Mouse (Mus musculus): Measurements from ENCODE around the gene Psmf1. TPM values are rescaled to one million over a fixed set of nuclear protein-coding genes. Genes with fewer than 3 reads are reported as not detected.

Gene Psmf1
- 10 to 100 TPM; 25.7 to 26.3 TPM for total RNA-seq (2021)
- long read RNA-seq, experiment 1, transcript Psmf1-201 (7 exons, 3,809 nt), result major isoform, 49 of 52 reads
- long read RNA-seq, experiment 1, partial matches to known transcripts, result 0 of 52 reads
- long read RNA-seq, experiment 1, other reads (novel, unspliced or antisense), result 3 of 52 reads
- long read RNA-seq, experiment 2, transcript Psmf1-201 (7 exons, 3,809 nt), result major isoform, 49 of 51 reads
- long read RNA-seq, experiment 2, partial matches to known transcripts, result 0 of 51 reads
- long read RNA-seq, experiment 2, other reads (novel, unspliced or antisense), result 1 of 51 reads

DNA sequence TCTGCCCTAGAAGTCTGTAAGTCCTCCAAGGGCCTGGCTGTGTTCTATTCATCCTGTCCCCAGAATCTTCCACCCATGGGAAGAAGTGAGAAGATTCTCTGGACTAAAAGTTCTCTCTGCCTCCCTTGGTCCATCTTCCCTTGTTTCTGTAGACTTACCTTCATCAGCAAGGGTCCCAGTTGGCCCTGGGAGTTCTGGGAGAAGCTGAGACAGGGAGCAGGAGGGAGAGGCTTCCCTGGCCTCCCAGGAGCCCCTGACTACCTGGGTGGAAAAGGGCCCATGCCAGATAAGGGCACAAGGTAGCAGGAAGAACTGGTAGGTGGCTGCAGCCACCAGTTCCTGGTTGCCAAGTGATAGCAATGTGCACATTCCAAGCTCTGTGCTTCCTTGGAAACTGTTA is at the start of gene Psmf1:
Gene Psmf1, minus strand, starts transcription at position 342 of the 400 bp plus-strand sequence.
- intact Hi-C loops (cut with DNase I), result loop anchor here (5.0 kb wide), 1 partner anchor 247 kb away; no protein-coding TSS in a partner anchor

GRCm38 (mm10) chr2:151791156-151791555 is 47.2 kb upstream of the Psmf1 start:
- DNase-seq, result no peak
- intact Hi-C loops (cut with DNase I), result no loop called here

More for the DNA sequence above, at the start of gene Psmf1:
- no peak for DNase-seq

DNA sequence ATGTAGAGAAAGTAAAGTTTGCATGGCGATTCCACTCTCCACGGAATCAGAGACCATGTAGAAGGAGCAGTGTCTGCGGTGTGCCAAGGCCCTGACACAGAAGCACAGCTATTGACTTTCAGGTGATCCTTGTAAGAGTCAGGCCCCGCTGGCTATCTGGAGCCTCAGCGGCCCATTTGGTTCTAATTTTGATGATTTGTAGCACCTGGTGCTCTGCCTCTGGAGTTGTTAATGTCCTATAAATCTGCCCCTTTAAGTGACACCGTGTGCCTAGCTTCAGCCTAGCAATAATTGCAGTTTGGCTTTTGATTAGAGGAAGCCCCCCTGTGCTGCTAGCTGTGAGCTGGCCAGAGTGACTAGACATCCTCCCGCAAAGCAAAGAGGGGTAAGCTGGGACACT is 46.2 kb upstream of the Psmf1 start:
- intact Hi-C loops (cut with DNase I), result no loop called here
- no peak for DNase-seq

DNA sequence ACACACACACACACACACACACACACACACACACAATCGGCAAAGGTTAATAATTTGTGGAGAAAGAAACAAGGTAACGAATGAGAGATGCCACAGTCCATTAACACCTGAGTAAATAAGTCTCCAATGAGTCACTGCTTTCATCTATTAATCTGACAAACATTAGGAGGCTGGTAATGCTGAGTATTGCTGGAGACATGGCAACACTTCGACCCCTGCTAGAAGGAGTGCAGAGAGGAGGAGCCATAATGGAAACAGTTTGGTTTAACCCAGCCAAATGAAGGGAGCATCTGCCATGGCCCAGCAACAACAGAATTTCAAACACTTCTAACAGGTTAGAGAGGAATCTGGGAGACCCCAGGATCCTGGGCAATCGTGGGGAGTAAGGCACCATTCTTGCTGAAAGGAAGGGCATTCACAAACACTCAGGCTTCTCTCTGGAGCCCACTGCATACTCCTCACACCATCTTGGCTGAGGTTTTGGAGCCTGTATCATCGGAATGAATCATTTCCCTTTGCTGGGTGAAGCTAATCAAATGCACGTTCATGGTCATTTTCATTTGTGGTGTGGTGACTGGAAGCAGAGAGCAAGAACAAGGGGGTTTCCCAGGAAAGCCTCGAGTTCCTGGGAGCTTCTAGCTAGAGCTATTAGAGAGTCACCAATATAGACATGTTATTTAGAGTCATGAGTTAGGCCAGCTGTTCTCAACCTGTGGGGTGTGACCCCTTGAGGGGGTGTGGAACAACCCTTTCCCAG is 44.4 kb upstream of the Psmf1 start:
- DNase-seq, result no peak
- intact Hi-C loops (cut with DNase I), result no loop called here

DNA sequence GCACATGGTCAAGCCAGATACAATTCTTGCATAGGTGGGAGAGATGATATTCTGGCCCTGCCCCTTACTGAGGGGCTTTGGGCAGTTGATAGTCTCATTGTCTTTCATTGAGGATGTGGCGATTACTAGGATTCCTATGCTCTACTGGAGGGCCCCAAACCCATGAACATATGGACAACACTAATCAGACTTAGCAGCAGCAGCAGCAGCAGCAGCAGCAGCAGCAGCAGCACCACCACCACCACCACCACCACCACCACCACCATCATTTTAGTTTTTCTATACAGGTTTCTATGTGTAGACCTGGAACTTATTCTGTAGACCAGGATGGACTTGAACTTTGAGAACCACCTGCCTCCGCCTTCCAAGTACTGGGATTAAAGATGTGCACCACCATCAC is 39.5 kb upstream of the Psmf1 start:
- intact Hi-C loops (cut with DNase I), result no loop called here

GRCm38 (mm10) chr2:151777366-151777765 is 33.4 kb upstream of the Psmf1 start:
- intact Hi-C loops (cut with DNase I), result no loop called here
- no peak for DNase-seq

More for the DNA sequence above, 39.5 kb upstream of the Psmf1 start:
- no peak for DNase-seq

- intact Hi-C loops (cut with DNase I), result no loop called here
- no peak for DNase-seq
Observed at GRCm38 (mm10) chr2:151773476-151773875, 29.5 kb upstream of the Psmf1 start.

GRCm38 (mm10) chr2:151772169-151772568 is 28.2 kb upstream of the Psmf1 start:
- intact Hi-C loops (cut with DNase I), result no loop called here
- no peak for DNase-seq

GRCm38 (mm10) chr2:151764557-151764956 is 20.6 kb upstream of the Psmf1 start:
- peak in 1 of 2 experiments; percentile 25 for DNase-seq
- intact Hi-C loops (cut with DNase I), result no loop called here

DNA sequence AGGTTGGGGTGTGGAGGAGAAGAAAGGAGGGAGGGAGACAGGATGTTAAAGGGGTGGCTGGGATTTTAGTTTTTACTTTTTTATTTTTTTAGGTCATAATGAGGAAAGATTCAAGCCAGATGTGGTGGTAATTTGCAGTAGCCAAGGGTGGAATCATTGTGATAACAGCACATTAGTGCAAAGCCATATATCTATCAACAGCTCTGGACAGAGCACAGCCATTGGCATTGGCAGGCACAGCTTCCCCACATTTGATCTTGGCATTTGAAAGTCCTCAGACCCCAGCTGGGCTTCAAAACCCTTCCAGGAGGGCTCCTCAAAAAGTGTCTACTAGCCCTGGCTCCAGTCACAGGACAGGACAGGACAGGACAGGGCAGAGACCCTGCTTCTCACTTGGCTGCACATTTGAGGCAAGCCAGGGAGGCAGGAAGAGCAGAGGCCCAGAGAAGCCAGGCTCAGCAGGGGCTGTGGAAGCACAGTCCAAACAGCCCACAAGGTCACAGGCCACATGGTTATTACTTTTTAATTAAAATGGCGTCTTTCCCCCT is 14.9 kb upstream of the Psmf1 start:
- intact Hi-C loops (cut with DNase I), result no loop called here
- no peak for DNase-seq

DNA sequence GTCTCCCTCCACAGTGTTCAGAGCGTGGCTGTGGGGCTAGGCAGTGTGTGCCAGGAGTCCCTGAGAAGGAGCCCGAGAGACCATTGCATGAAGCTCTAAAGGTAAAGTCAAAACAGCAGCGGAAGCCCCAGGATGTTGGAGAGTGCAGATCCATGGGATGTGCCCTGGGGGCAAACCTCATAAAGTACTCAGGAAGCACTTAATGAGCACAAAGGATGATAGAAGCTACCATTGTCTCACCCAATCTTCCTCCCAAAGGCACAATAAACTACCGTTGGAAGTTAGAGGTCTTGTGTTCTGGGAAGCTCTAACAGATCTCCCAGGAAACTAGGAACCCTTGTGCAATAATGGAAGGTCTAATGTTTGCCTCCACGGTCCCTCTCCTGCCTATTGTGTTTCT is 13.5 kb upstream of the Psmf1 start:
- intact Hi-C loops (cut with DNase I), result no loop called here
- no peak for DNase-seq

DNA sequence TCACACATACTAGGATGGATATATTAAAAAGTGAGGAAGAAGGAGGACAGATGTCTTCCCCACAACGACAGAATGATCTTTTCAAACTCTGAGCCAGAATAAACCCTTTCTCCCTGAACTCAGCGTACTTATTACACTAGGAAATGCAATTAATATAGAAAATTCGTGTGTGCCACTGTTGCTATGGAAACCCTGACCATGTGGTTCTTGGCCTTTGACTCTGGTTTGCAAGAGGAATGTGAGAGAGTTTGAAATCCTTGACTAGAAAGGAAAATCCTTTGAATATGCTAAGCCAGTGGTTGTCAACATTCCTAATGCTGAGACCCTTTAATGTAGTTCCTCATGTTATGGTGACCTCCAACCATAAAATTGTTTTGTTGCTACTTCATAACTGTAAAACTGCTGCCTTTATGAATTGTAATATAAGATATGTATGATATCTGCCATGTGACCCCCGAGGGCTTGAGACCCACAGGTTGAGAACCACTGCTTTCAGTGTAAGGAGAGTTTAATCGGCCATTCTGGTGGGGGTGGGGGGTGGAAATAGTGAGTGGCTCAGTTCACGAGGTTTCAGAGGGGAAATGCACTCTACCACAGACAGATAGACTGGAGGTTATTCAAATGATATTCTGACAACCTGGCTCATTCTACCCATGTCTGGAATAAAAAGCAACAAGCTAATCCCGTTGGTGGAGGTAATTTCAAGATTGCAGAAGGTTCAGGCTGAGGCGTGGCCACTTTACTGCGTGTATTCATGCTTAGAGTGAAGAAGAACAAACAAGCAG is 12.5 kb upstream of the Psmf1 start:
- DNase-seq, result no peak
- intact Hi-C loops (cut with DNase I), result no loop called here

DNA sequence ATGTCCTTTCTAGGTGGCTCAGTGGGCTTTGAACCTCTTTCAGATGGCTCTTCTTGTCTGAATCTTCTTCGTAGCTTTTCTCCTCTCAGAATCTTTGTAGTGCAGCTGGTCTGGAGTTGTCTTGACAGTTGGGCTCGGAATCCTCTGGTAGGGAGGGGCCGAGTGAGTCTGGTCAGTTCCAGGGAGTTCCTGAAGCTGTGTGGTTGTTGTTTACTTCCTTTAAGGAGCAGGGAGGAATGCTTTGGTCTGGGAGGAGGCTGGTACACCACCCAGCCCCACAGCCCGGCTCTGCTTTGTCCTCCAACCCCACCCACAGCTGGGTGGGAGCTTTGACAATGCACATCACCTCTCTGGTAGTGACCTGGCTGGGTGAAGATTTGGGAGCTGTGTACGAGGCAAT is 7.3 kb upstream of the Psmf1 start:
- intact Hi-C loops (cut with DNase I), result no loop called here

DNA sequence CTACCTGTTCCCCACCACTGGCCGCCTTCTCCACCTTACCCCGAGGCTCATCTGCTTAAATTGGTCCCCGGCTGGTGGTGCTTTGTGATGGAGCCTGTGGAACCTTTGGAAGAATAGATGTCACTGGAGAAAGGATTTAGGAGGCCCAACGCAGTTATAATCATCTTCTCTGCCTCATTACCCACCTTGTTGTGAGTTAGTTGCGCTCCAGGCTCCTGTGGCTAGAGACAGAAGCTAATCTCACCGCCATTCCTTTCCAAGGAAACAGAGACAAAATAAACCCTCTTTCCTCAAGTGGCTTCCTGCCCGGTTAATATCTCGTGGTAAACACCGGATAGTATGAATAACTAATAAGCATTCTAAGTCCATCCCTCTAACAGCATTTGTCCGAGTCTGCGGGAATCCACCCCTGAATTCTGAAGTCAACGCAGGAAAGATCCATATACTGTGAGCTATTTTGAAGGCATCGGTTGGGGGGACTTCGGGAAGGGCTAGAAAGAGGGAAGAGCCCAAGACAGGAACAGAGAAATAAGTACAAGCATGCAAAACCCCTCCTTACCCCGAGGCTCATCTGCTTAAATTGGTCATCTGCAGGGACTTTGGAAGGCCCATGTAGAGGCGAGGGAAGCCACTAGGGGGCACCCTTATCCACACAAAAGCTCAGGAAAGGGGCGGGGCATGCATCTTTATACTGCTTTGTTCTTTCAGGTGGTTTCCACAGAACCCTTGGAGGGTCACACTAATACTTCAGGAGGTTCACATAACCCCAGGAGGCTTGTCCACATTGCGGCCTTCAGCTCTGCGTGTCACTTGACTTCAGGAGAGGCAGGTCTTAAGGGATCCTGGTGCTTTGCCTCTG is 4.1 kb upstream of the Psmf1 start:
- intact Hi-C loops (cut with DNase I), result loop anchor here (1.0 kb wide), 1 partner anchor 118 kb away; no protein-coding TSS in a partner anchor

More for the DNA sequence above, 7.3 kb upstream of the Psmf1 start:
- no peak for DNase-seq

DNA sequence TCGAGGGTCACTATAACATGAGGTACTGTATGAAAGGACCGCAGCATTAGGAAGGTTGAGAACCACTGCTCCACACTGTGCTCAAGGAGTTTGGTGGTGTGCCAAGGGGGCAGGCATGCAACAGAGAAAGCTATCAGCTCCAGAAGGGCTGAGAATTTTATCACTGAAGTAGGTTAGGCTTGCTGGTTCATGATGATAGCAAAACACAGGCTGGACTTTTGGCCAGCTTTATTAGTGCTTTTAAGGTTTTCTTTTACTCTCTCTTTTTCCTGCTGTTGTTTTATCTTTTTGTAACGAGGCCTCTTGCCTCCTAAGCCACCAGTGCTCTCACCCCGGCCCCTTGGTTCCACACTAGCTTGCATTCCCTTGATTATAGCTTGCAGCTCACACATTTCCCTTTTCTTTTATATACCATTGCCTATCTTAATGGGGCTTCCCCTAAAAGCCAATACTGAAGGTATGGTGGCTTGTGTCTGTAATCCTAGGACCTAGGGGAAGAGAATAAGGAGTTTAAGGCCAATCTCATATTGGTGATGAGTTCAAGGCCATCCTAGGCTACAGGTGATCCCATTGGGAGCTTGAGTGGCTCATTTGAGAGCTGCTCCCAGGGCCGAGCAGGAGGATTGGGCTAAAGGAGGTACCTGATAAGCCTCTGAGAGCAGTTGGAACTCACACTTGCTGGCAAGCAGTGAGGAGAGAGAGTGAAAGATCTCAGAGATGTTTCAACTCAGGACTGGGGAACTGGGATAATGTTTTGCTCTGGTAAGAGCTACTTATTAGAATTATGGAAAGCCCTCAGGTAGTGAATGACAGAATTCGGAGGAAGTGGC is 921 bp downstream of the Psmf1 start:
- DNase-seq, result no peak
- intact Hi-C loops (cut with DNase I), result loop anchor here (5.0 kb wide), 1 partner anchor 246 kb away; no protein-coding TSS in a partner anchor

More for the DNA sequence above, 4.1 kb upstream of the Psmf1 start:
- DNase-seq, result peak; percentile 61 to 73

DNA sequence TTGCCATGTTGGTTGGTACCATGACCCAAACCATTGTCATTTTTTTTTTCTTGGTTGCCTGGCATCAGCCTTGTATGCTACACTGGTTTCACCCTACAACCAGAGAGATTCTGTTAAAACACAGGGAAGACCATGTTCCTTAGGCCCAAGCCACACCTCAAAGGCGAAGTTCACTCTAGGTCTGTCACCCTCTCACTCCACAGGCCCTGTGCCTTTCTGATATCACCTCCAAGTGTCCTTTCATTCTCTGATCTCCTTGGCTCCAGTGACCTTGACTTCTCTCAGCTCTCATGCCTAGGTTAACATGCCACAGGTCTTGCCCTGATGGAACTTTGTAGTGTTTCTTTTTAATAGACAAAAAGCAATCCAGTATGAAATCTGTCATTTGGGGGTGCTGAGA is 1.9 kb downstream of the Psmf1 start:
- no peak for DNase-seq
- intact Hi-C loops (cut with DNase I), result loop anchor here (5.0 kb wide), 1 partner anchor 245 kb away; no protein-coding TSS in a partner anchor

DNA sequence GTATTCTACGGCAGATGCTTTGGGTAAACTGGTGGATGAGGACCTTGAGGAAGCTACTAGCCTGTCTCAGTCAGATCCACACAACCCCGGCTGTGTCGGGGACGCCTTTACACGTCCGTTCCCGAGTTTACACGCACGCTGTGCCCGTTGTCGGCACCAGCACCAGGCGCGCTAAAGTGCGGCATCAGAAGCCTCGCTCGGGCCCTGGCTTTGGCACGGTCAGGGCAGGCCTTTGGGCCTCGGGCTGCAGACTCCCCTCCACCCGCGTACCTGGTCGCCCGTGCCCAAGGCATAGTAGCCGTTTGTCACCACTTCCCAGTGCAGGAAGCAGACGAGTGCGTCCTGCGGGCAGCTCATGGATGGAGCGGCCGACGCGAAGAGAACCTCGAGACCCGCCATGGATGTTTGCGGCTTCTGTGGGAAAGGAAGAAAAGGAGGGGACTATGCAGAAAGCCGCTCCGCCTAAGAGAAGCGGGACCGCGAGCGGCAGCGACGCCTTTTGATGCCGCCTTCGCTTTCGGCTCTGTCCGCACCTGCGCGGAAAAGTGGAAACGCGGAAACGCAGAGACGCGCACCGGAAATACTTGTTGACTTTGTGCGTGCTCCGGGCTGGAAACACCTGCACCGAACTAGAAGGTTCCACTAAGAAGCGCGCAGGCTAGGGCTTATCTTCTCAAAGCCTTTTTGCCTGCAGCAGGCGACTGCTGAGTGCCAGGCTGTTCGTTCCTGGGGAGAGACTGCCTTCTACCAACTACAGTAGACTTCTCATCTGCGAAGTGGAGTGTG is 3.1 kb downstream of the Psmf1 start:
- intact Hi-C loops (cut with DNase I), result loop anchor here (5.0 kb wide), 1 partner anchor 244 kb away; no protein-coding TSS in a partner anchor
- DNase-seq, result peak; percentile 85 to 89

- intact Hi-C loops (cut with DNase I), result no loop called here
- DNase-seq, result no peak
Observed at GRCm38 (mm10) chr2:151739505-151739904, 4.5 kb downstream of the Psmf1 start.
